Mouse (Mus musculus): ENCODE results near the gene Peg10. TPM values are rescaled to one million over a fixed set of nuclear protein-coding genes. Genes with fewer than 3 reads are reported as not detected.

Gene Peg10
- 11.8 and 23.0 TPM in 2 replicates for polyA plus RNA-seq (2012; rRNA removed)

- H3K4me3 ChIP-seq (ENCODE audit: control insufficient read depth, low read depth, low read length), result peak within 1 kb of the TSS; percentile 81
- H3K36me3 ChIP-seq (ENCODE audit: control insufficient read depth, insufficient read depth, low read length), result no peaks in the 10 kb centered on the region
- TF ChIP-seq CTCF (IDR thresholded peaks at IDR 0.05; ENCODE audit: control insufficient read depth, insufficient read depth, insufficient replicate concordance, low read depth, low read length) (peak; percentile 76), POLR2A (IDR thresholded peaks at IDR 0.05; ENCODE audit: control insufficient read depth, low read depth, low read length) (no peak)
- peaks cover 18% of the 10 kb centered on the region for H3K4me1 ChIP-seq (ENCODE audit: control insufficient read depth, insufficient read depth, low read length)
- H3K27ac ChIP-seq (ENCODE audit: control insufficient read depth, insufficient read depth, low read depth, low read length), result peak within 1 kb of the TSS; percentile 50
- no peaks in the 10 kb centered on the region for H3K27me3 ChIP-seq (ENCODE audit: control insufficient read depth, insufficient read depth, low read length)
Measured at GRCm38 (mm10) chr6:4746696-4747439, at the start of gene Peg10, which contains the start of gene Sgce. Peg10 (plus strand) TSS chr6:4747306. Sgce (minus strand) TSS chr6:4747207.

DNA sequence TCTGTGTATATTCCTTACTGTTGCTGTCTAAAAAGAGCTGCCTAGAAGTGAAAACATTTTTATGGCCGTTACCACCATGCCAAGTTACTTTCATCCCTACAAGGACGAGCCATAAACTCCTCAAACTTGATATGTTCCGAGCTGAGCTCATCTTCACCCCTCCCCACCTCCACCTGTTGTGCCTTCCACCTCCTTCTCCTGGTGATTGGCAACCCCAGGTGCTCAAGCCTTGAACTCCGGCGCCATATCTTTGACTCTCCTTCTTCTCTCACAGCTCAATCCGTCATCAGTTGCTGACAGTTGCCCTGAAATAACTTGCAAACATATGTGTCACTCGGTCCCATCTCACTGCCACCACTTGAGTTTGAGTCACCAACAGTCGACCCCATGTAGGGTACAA is 45.5 kb upstream of the Peg10 start:
- Histone ChIP-seq H3K27ac (ENCODE audit: control insufficient read depth, insufficient read depth, low read depth, low read length) (no peak overlapping the region), H3K4me3 (ENCODE audit: control insufficient read depth, low read depth, low read length) (no peak overlapping the region), H3K36me3 (ENCODE audit: control insufficient read depth, insufficient read depth, low read length) (no peaks in the 10 kb centered on the region), H3K27me3 (ENCODE audit: control insufficient read depth, insufficient read depth, low read length) (no peaks in the 10 kb centered on the region), H3K4me1 (ENCODE audit: control insufficient read depth, insufficient read depth, low read length) (no peaks in the 10 kb centered on the region)
- no peak for TF ChIP-seq CTCF (IDR thresholded peaks at IDR 0.05; ENCODE audit: control insufficient read depth, insufficient read depth, insufficient replicate concordance, low read depth, low read length)
- TF ChIP-seq POLR2A (IDR thresholded peaks at IDR 0.05; ENCODE audit: control insufficient read depth, low read depth, low read length), result no peak

- no peaks in the 10 kb centered on the region for H3K4me1 ChIP-seq (ENCODE audit: control insufficient read depth, insufficient read depth, low read length)
- TF ChIP-seq POLR2A (IDR thresholded peaks at IDR 0.05; ENCODE audit: control insufficient read depth, low read depth, low read length), result no peak
- TF ChIP-seq CTCF (IDR thresholded peaks at IDR 0.05; ENCODE audit: control insufficient read depth, insufficient read depth, insufficient replicate concordance, low read depth, low read length), result no peak
- no peaks in the 10 kb centered on the region for H3K36me3 ChIP-seq (ENCODE audit: control insufficient read depth, insufficient read depth, low read length)
- H3K4me3 ChIP-seq (ENCODE audit: control insufficient read depth, low read depth, low read length), result no peak overlapping the region
- no peaks in the 10 kb centered on the region for H3K27me3 ChIP-seq (ENCODE audit: control insufficient read depth, insufficient read depth, low read length)
- no peak overlapping the region for H3K27ac ChIP-seq (ENCODE audit: control insufficient read depth, insufficient read depth, low read depth, low read length)
Measured at GRCm38 (mm10) chr6:4703908-4704307, 43.2 kb upstream of the Peg10 start.

DNA sequence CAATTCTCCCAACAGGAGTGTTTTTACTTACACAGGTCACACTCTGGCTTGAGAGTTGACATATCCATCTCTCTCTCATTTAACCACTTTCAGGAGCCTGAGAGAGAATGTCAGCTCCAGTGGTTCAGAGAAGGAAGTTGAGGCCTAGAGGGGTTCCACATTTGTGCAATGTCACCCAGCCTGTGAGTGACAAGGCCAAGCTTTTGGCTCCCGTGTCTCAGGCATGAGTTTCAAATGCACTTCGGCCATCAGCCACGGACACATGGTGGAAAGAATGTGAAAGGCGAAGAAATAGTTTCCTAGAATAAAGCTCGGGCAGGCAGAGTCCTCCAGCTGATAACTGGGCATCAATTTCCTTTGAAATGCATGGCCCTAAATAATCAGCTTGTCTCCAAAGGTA is 40.7 kb upstream of the Peg10 start:
- no peak overlapping the region for H3K27ac ChIP-seq (ENCODE audit: control insufficient read depth, insufficient read depth, low read depth, low read length)
- TF ChIP-seq POLR2A (IDR thresholded peaks at IDR 0.05; ENCODE audit: control insufficient read depth, low read depth, low read length), result no peak
- TF ChIP-seq CTCF (IDR thresholded peaks at IDR 0.05; ENCODE audit: control insufficient read depth, insufficient read depth, insufficient replicate concordance, low read depth, low read length), result no peak
- no peaks in the 10 kb centered on the region for H3K4me1 ChIP-seq (ENCODE audit: control insufficient read depth, insufficient read depth, low read length)
- no peaks in the 10 kb centered on the region for H3K36me3 ChIP-seq (ENCODE audit: control insufficient read depth, insufficient read depth, low read length)
- H3K4me3 ChIP-seq (ENCODE audit: control insufficient read depth, low read depth, low read length), result no peak overlapping the region
- no peaks in the 10 kb centered on the region for H3K27me3 ChIP-seq (ENCODE audit: control insufficient read depth, insufficient read depth, low read length)

- no peaks in the 10 kb centered on the region for H3K36me3 ChIP-seq (ENCODE audit: control insufficient read depth, insufficient read depth, low read length)
- H3K27me3 ChIP-seq (ENCODE audit: control insufficient read depth, insufficient read depth, low read length), result no peaks in the 10 kb centered on the region
- TF ChIP-seq POLR2A (IDR thresholded peaks at IDR 0.05; ENCODE audit: control insufficient read depth, low read depth, low read length) (no peak), CTCF (IDR thresholded peaks at IDR 0.05; ENCODE audit: control insufficient read depth, insufficient read depth, insufficient replicate concordance, low read depth, low read length) (no peak)
- H3K4me3 ChIP-seq (ENCODE audit: control insufficient read depth, low read depth, low read length), result no peak overlapping the region
- H3K27ac ChIP-seq (ENCODE audit: control insufficient read depth, insufficient read depth, low read depth, low read length), result no peak overlapping the region
- H3K4me1 ChIP-seq (ENCODE audit: control insufficient read depth, insufficient read depth, low read length), result no peaks in the 10 kb centered on the region
Measured at GRCm38 (mm10) chr6:4708971-4709370, 38.1 kb upstream of the Peg10 start.

- H3K4me1 ChIP-seq (ENCODE audit: control insufficient read depth, insufficient read depth, low read length), result no peaks in the 10 kb centered on the region
- TF ChIP-seq POLR2A (IDR thresholded peaks at IDR 0.05; ENCODE audit: control insufficient read depth, low read depth, low read length) (no peak), CTCF (IDR thresholded peaks at IDR 0.05; ENCODE audit: control insufficient read depth, insufficient read depth, insufficient replicate concordance, low read depth, low read length) (no peak)
- no peak overlapping the region for H3K4me3 ChIP-seq (ENCODE audit: control insufficient read depth, low read depth, low read length)
- H3K36me3 ChIP-seq (ENCODE audit: control insufficient read depth, insufficient read depth, low read length), result no peaks in the 10 kb centered on the region
- H3K27ac ChIP-seq (ENCODE audit: control insufficient read depth, insufficient read depth, low read depth, low read length), result no peak overlapping the region
- no peaks in the 10 kb centered on the region for H3K27me3 ChIP-seq (ENCODE audit: control insufficient read depth, insufficient read depth, low read length)
Measured at GRCm38 (mm10) chr6:4716171-4716570, 30.9 kb upstream of the Peg10 start.

GRCm38 (mm10) chr6:4717344-4717743 is 29.8 kb upstream of the Peg10 start:
- H3K27me3 ChIP-seq (ENCODE audit: control insufficient read depth, insufficient read depth, low read length), result no peaks in the 10 kb centered on the region
- H3K4me1 ChIP-seq (ENCODE audit: control insufficient read depth, insufficient read depth, low read length), result no peaks in the 10 kb centered on the region
- TF ChIP-seq POLR2A (IDR thresholded peaks at IDR 0.05; ENCODE audit: control insufficient read depth, low read depth, low read length) (no peak), CTCF (IDR thresholded peaks at IDR 0.05; ENCODE audit: control insufficient read depth, insufficient read depth, insufficient replicate concordance, low read depth, low read length) (no peak)
- no peak overlapping the region for H3K4me3 ChIP-seq (ENCODE audit: control insufficient read depth, low read depth, low read length)
- no peaks in the 10 kb centered on the region for H3K36me3 ChIP-seq (ENCODE audit: control insufficient read depth, insufficient read depth, low read length)
- no peak overlapping the region for H3K27ac ChIP-seq (ENCODE audit: control insufficient read depth, insufficient read depth, low read depth, low read length)
